Mouse (Mus musculus) megakaryocyte-erythroid progenitor cell, adult 5 weeks (primary cell): ENCODE results near the gene Osgin1. TPM values are rescaled to one million over a fixed set of nuclear protein-coding genes. Genes with fewer than 3 reads are reported as not detected.

Source experiments
- polyA plus RNA-seq: library from polyadenylated mRNA; stranded (reverse); fragments of >175 nt; gene quantifications from 2 replicates; pipeline ENCODE4 v1.2.3, GENCODE M21; 2012

Gene Osgin1
- 11.1 and 17.1 TPM in 2 replicates for polyA plus RNA-seq

DNA sequence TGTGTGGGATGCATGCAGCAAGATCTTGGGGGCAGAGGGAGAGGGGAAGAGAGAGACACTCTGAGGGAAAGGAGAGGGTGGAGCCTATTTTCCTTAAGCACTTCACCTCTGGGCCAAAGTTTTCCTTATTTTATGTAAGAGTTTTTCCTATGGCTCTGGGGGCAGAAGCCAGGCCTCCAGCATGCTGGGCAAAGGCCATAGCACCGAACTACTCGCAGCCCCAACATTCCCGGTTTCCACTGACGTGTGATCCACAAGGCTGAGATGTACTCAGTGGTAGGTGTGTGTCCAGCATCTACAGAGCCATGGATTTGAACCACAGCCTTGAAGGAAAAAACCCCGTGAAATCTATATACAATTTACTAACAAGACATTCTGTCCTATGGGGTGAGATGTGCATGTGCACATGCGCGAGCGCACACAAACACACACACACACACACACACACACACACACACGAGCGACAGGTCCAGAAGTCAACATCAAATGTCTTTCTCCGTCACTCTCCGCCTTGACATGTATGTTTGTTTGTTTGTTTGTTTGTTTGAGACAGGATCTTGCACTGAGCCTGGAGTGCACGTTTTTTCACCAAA lies at the start of gene Osgin1:
Gene Osgin1 (plus strand): TSS at position 543 of the 593 bp plus-strand sequence.

DNA sequence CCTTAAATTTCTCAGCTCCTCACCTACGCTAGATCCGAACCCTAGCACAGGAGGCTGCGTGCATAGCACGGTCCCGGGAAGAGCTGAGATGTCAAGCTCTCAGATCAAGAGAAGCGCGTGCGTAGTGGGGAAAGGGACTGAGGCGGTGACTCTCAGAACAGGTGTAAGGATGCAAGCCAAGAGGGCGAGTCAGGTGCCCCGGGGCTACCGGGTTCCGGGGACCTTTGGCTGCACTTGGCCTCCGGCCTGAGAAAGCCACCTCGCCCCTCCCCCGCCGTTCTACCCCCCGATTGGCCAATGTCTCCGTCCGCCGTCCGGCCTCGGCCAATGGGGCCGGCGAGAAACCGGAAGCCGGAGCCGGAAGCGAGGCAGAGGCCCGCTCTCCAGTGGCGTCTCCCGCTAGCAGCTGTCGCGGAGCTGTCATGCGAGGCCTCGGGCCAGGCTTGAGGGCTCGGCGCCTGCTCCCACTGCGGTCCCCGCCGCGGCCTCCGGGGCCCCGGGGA lies 39.3 kb upstream of the Osgin1 start, which contains the start of gene Mlycd:
Gene Mlycd (plus strand): TSS at position 355 of the 503 bp plus-strand sequence.

DNA sequence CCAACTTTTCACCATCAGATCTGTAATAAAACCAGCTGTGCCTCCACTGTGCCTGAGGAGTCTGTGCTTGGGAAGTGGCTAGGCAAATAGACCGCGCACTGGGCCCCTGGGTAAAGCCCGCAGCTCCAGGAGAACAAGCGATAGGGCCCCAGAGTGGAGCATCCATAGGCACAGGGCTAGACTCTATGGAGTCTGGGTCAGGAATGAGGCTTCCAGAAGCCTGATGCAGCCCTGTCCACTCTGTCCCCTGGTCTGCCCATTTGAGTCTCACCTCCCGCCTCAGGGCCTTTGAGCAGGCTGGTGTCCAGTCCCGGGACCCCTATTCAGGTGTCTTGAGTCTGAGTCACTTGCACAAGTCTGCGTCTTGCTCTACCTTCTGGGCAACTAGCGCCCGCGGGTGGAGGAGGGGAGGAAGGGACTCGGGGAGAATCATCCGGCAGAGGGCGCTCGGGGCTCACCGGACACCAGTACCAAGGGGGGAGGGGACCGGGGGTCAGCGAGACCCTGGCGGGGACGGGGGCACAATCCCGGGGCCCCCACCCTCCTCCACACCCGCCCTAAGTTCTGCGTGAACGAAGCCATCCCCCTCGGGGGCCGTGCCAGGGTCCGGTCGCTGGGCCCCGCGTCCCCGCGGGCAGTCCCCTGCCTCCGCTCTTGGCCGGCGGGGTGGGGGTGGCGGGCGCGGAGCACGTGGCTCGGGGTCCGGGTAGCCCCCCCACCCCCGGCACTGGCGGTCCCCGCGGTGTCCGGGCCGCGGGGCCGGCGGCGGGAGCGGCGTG lies 12.5 kb downstream of the Osgin1 start, which contains the start of gene Necab2:
Gene Necab2 (plus strand): TSS at position 509 of the 779 bp plus-strand sequence.

Other genes starting within 250 kb of the Osgin1 start
- 87.4 and 105 TPM in 2 replicates for gene Hsbp1, start 89.6 kb upstream of the Osgin1 start, polyA plus RNA-seq
- 13.3 and 15.3 TPM in 2 replicates for gene Mlycd, start 39.2 kb upstream of the Osgin1 start, polyA plus RNA-seq
- gene Necab2, start 12.6 kb downstream of the Osgin1 start, polyA plus RNA-seq: 0.11 TPM in 1 of 2 replicates, not detected in the other
- not detected in 2 replicates for gene Slc38a8, start 67.6 kb downstream of the Osgin1 start, polyA plus RNA-seq
- 123 and 145 TPM in 2 replicates for gene Mbtps1, start 124.6 kb downstream of the Osgin1 start, polyA plus RNA-seq
- gene Hsdl1, start 141.1 kb downstream of the Osgin1 start, polyA plus RNA-seq: 27.5 and 27.9 TPM in 2 replicates
- 0.07 and 0.16 TPM in 2 replicates for gene Dnaaf1, start 141.1 kb downstream of the Osgin1 start, polyA plus RNA-seq
- gene Taf1c, start 171.1 kb downstream of the Osgin1 start, polyA plus RNA-seq: 44.0 and 45.1 TPM in 2 replicates
- gene Adad2, start 178.6 kb downstream of the Osgin1 start, polyA plus RNA-seq: not detected in 2 replicates
- not detected in 2 replicates for gene Kcng4, start 201.6 kb downstream of the Osgin1 start, polyA plus RNA-seq
- gene Wfdc1, start 232.2 kb downstream of the Osgin1 start, polyA plus RNA-seq: not detected in 2 replicates